Mouse (Mus musculus) liver, adult 2 months (tissue): ENCODE measurements around the gene Zbtb17. TPM values are rescaled to one million over a fixed set of nuclear protein-coding genes. Genes with fewer than 3 reads are reported as not detected.

Experiments used
- DNase-seq: peaks from one replicate; pipeline ENCODE4 v3.0.0-alpha.2; 2011; ENCODE audit warnings: low read depth, low spot score; ENCODE audit errors: extremely low read depth
- H3K27ac ChIP-seq: fragments of 200-500 bp; replicated peaks from 2 replicates; pipeline ENCODE4 v1.5.1; 2012; ENCODE audit warnings: low read depth, mild to moderate bottlenecking, control low read depth, inconsistent platforms, low read length; ENCODE audit not compliant: insufficient read depth
- H3K27me3 ChIP-seq: fragments of 200-500 bp; 2 replicates; pipeline ENCODE4 v1.6.1; 2012; ENCODE audit warnings: mild to moderate bottlenecking, moderate library complexity, low read length, inconsistent platforms; ENCODE audit not compliant: control insufficient read depth, insufficient read depth
- H3K36me3 ChIP-seq: fragments of 200-500 bp; 2 replicates; pipeline ENCODE4 v1.6.1; 2012; ENCODE audit warnings: low read length, inconsistent platforms; ENCODE audit not compliant: control insufficient read depth, insufficient read depth
- H3K4me1 ChIP-seq: fragments of 200-500 bp; 2 replicates; pipeline ENCODE4 v1.6.1; 2011; ENCODE audit warnings: low read length; ENCODE audit not compliant: control insufficient read depth, insufficient read depth
- H3K4me3 ChIP-seq: fragments of 200-500 bp; 2 replicates; pipeline ENCODE4 v1.5.1; 2011; ENCODE audit warnings: low read depth, mild to moderate bottlenecking, control low read depth, low read length, moderate library complexity; ENCODE audit not compliant: insufficient read depth
- H3K79me2 ChIP-seq: fragments of 200-500 bp; 2 replicates; pipeline ENCODE4 v1.6.1; 2012; ENCODE audit warnings: inconsistent platforms, mild to moderate bottlenecking, low read length, moderate library complexity; ENCODE audit not compliant: control insufficient read depth, insufficient read depth
- H3K9ac ChIP-seq: fragments of 200-500 bp; 2 replicates; pipeline ENCODE4 v1.6.1; 2012; ENCODE audit warnings: low read depth, mild to moderate bottlenecking, control low read depth, inconsistent platforms, low read length
- CTCF ChIP-seq: fragments of 200-500 bp; IDR thresholded peaks from 2 replicates; pipeline ENCODE4 v1.5.1; 2011; ENCODE audit warnings: low read depth, low read length, control low read depth
- POLR2A ChIP-seq: fragments of 200-500 bp; IDR thresholded peaks from 2 replicates; pipeline ENCODE4 v1.6.1; 2011; ENCODE audit warnings: low read length, control low read depth; ENCODE audit not compliant: insufficient read depth; ENCODE audit errors: extremely low read depth
- WGBS: fragments of 180-500 bp; shearing (Covaris S2); methylation state at CpG from one replicate; pipeline ENCODE4 v1.1.7; 2018; 5-methylcytosine and 5-hydroxymethylcytosine counted together
- polyA plus RNA-seq: library from polyadenylated mRNA; depleted of rRNA; stranded (reverse); fragments of >200 nt; gene quantifications from 2 replicates; pipeline ENCODE4 v1.2.3, GENCODE M21; 2012
- total RNA-seq: library from RNA; depleted of rRNA; stranded (reverse); fragments of >200 nt; gene quantifications from 2 replicates; pipeline ENCODE4 v1.2.3, GENCODE M21; 2014

The Zbtb17 gene
- total and polyA plus RNA-seq, 2 experiments = 7.3 to 16.8 TPM

DNA sequence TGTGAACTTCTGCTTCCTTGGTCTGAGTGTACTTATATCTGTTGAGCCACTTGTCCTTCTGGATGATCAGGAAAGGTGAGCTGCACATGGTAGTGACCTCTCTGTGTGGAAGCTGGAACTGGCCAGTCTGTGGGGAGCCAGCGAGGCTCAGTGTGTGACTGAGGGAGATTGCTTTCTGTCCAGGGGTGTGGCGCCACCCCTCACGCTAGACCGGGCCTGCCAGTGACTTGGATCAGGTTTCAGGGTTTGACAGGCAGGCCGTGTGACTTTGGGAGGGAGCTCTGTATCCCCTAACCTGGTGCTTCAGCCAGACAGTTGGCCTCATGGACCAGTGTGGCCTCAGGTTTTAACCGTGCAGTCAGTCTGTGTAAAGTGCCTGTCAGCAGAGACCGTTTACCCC lies 13.8 kb downstream of the Zbtb17 start:
- TF ChIP-seq CTCF = no peak
- no peak for TF ChIP-seq POLR2A
- H3K4me3 ChIP-seq = no peak overlapping the region
- no peak for DNase-seq
- no peaks in the 10 kb centered on the region for H3K27me3 ChIP-seq
- WGBS = 57% methylated on average over 7 of the region's 7 CpGs
- H3K9ac ChIP-seq = no peak overlapping the region
- peaks cover 11% of the 10 kb centered on the region; the same call in 1 of the 2 replicates for H3K79me2 ChIP-seq
- H3K4me1 ChIP-seq = peaks cover 2% of the 10 kb centered on the region; the same call in 1 of the 2 replicates
- no peak overlapping the region for H3K27ac ChIP-seq
- no peaks in the 10 kb centered on the region for H3K36me3 ChIP-seq

GRCm38 (mm10) chr4:141458888-141459287 lies 14.4 kb downstream of the Zbtb17 start:
- Histone ChIP-seq H3K27me3 (no peaks in the 10 kb centered on the region), H3K36me3 (peaks cover under 1% of the 10 kb centered on the region), H3K27ac (no peak overlapping the region), H3K4me1 (peaks cover 4% of the 10 kb centered on the region; the same call in 1 of the 2 replicates), H3K4me3 (no peak overlapping the region), H3K9ac (no peak overlapping the region), H3K79me2 (peaks cover 7% of the 10 kb centered on the region; the same call in 1 of the 2 replicates)
- no peak for DNase-seq
- no peak for TF ChIP-seq CTCF
- no peak for TF ChIP-seq POLR2A
- WGBS = 94% methylated on average over 3 of the region's 3 CpGs

DNA sequence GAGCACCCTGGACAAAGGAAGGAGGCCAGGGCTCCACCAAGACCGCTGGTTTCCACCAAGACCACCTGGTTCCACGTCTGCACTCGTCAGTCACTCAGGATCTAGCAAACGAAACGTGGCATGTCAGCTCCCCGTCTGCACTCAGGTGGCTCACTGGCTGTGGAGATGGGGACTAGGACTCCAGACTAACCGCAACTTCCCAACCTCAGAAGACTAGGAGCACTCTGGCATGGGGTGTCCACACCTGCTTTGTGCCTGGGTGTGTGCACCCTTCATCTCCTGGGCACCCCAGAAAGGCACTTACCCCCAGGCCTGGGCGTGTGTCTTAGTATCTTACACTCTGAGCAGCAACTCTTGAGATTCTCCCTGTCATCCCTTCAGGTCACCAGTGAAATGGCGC lies 15.3 kb downstream of the Zbtb17 start:
- WGBS = 95% methylated on average over 9 of the region's 9 CpGs
- Histone ChIP-seq H3K4me1 (peaks cover 2% of the 10 kb centered on the region; the same call in 1 of the 2 replicates), H3K27ac (no peak overlapping the region), H3K9ac (no peak overlapping the region), H3K79me2 (peaks cover 7% of the 10 kb centered on the region; the same call in 1 of the 2 replicates), H3K4me3 (no peak overlapping the region), H3K36me3 (peaks cover 8% of the 10 kb centered on the region), H3K27me3 (no peaks in the 10 kb centered on the region)
- DNase-seq = no peak
- TF ChIP-seq POLR2A (no peak), CTCF (no peak)

DNA sequence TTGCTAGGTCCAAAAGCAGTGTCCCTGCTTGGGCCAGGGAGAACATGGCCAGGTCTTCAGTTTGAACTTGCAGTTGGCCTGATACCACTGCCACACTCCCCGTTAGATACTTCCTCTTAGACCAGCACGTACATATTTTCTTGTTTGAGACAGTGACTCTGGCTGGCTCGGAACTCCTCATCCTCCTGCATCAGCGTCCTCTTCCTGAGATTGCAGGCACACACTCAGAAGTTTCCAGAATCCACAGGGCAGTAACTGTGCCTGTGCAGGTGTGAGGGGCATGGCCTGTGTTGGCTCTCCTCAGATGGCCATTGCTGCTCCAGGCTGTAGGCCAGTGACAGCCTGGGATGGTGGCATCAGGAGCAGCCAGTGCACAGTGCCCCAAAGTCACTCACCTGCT lies 16.0 kb downstream of the Zbtb17 start:
- Histone ChIP-seq H3K4me3 (no peak overlapping the region), H3K79me2 (peaks cover 7% of the 10 kb centered on the region; the same call in 1 of the 2 replicates), H3K9ac (no peak overlapping the region), H3K27me3 (no peaks in the 10 kb centered on the region), H3K4me1 (peaks cover 2% of the 10 kb centered on the region; the same call in 1 of the 2 replicates), H3K27ac (no peak overlapping the region), H3K36me3 (peaks cover 11% of the 10 kb centered on the region)
- TF ChIP-seq CTCF (no peak), POLR2A (no peak)
- WGBS = 80% methylated on average over 4 of the region's 4 CpGs
- DNase-seq = no peak

DNA sequence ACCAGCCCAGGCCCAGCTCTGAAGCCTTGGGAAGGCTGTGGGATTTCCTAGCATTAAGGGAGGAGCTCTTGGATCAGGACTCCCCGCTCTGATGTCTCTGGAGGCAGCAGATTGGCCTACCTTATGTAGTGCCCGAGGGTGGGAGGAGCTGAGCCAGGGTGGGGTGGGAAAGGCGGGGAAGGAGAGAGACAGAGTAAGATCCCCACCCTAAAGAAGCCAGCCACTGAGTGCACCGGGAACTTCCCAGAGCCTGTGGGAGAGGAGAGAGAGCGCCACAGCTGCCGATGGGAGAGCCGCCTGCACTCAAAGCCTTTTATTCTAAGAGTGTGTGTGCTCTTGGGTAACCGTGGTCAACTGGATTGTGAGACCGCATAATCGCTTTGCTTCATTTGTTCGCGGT lies 16.6 kb downstream of the Zbtb17 start:
- Histone ChIP-seq H3K4me1 (peaks cover 2% of the 10 kb centered on the region; the same call in 1 of the 2 replicates), H3K27me3 (no peaks in the 10 kb centered on the region), H3K4me3 (no peak overlapping the region), H3K9ac (no peak overlapping the region), H3K36me3 (peaks cover 11% of the 10 kb centered on the region), H3K79me2 (peaks cover 6% of the 10 kb centered on the region; the same call in 1 of the 2 replicates), H3K27ac (no peak overlapping the region)
- TF ChIP-seq POLR2A = no peak
- TF ChIP-seq CTCF = no peak
- WGBS = 92% methylated on average over 12 of the region's 12 CpGs
- no peak for DNase-seq

DNA sequence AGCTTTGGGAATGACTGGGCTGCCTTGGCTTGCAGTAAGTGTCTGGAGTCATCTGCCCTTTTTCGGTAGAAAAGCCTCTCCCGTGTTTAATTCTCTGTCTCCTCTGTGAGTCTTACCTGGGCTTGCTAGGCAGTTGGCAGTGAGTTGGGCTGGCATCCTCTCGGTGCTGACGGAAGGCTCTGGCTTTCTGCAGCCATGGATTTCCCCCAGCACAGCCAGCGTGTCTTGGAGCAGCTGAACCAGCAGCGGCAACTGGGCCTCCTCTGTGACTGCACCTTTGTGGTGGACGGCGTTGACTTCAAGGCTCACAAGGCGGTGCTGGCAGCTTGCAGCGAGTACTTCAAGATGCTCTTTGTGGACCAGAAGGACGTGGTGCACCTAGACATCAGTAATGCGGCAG lies 17.1 kb downstream of the Zbtb17 start:
- H3K79me2 ChIP-seq = peaks cover 1% of the 10 kb centered on the region; the same call in 1 of the 2 replicates
- no peak overlapping the region for H3K4me3 ChIP-seq
- WGBS = 97% methylated on average over 12 of the region's 12 CpGs
- peaks cover 2% of the 10 kb centered on the region; the same call in 1 of the 2 replicates for H3K4me1 ChIP-seq
- no peak overlapping the region for H3K9ac ChIP-seq
- H3K36me3 ChIP-seq = peaks cover 11% of the 10 kb centered on the region
- DNase-seq = no peak
- TF ChIP-seq CTCF = no peak
- no peak for TF ChIP-seq POLR2A
- H3K27me3 ChIP-seq = no peaks in the 10 kb centered on the region
- no peak overlapping the region for H3K27ac ChIP-seq
